Mouse (Mus musculus): Measurements from ENCODE around the gene Cyp26a1.

- TF ChIP-seq CTCF (IDR thresholded peaks at IDR 0.05; ENCODE audit: borderline replicate concordance, insufficient read depth, low read depth, low read length) (no peak), POLR2A (IDR thresholded peaks at IDR 0.05; ENCODE audit: borderline replicate concordance, insufficient read depth, low read length) (no peak)
Measured at GRCm38 (mm10) chr19:37650526-37650925, 47.1 kb upstream of the Cyp26a1 start.

Data from cerebellum, adult 2 months (tissue).